Mouse (Mus musculus) heart, embryonic 15.5 days (tissue): ENCODE data around the gene Ttc37. TPM values are rescaled to one million over a fixed set of nuclear protein-coding genes. Genes with fewer than 3 reads are reported as not detected.

Experiments used
- ATAC-seq: fragments of 200-750 bp; cut with Nextera tagmentation; replicated peaks from 2 replicates; pipeline ENCODE4 v1.8.0; 2017; ENCODE audit warnings: low read depth, moderate TSS enrichment; ENCODE audit not compliant: insufficient number of reproducible peaks, insufficient read depth, low FRiP score
- H3K27ac ChIP-seq: fragments of 300-500 bp; sonication (generic); 2 replicates; pipeline ENCODE4 v1.5.1; 2015; ENCODE audit warnings: mild to moderate bottlenecking, inconsistent platforms
- H3K27me3 ChIP-seq: fragments of 300-500 bp; sonication (generic); 2 replicates; pipeline ENCODE4 v1.6.1; 2015; ENCODE audit warnings: inconsistent platforms
- H3K36me3 ChIP-seq: fragments of 300-500 bp; sonication (generic); 2 replicates; pipeline ENCODE4 v1.6.1; 2015; ENCODE audit warnings: mild to moderate bottlenecking, inconsistent platforms
- H3K4me1 ChIP-seq: fragments of 300-500 bp; sonication (generic); replicated peaks from 2 replicates; pipeline ENCODE4 v1.6.1; 2015; ENCODE audit warnings: inconsistent platforms
- H3K4me2 ChIP-seq: fragments of 300-500 bp; sonication (generic); 2 replicates; pipeline ENCODE4 v1.6.1; 2015; ENCODE audit warnings: inconsistent platforms, mild to moderate bottlenecking, moderate library complexity
- H3K4me3 ChIP-seq: fragments of 300-500 bp; sonication (generic); 2 replicates; pipeline ENCODE4 v1.5.1; 2015; ENCODE audit warnings: mild to moderate bottlenecking, inconsistent platforms
- H3K9ac ChIP-seq: fragments of 300-500 bp; sonication (generic); 2 replicates; pipeline ENCODE4 v1.6.1; 2015; ENCODE audit warnings: mild to moderate bottlenecking, inconsistent platforms
- H3K9me3 ChIP-seq: fragments of 300-500 bp; sonication (generic); replicated peaks from 2 replicates; pipeline ENCODE4 v1.6.1; 2016; ENCODE audit warnings: inconsistent platforms
- WGBS: fragments of 180-500 bp; shearing (Covaris S2); methylation state at CpG from one replicate; pipeline ENCODE4 v1.1.7; 2015; ENCODE audit warnings: mixed read lengths; 5-methylcytosine and 5-hydroxymethylcytosine counted together
- polyA plus RNA-seq: library from polyadenylated mRNA; unstranded; fragments of >200 nt; fragmentation: Nextera tagmentation; extraction: Ambion mirVana; gene quantifications from 2 replicates; pipeline ENCODE4 v1.2.1, GENCODE M21; 2015

The Ttc37 gene
- polyA plus RNA-seq, 1 experiment from 2014 or later: 6.2 TPM

- ATAC-seq: no peak
- Histone ChIP-seq H3K4me1 (no peaks in the 10 kb centered on the region), H3K27ac (no peak overlapping the region), H3K9ac (no peak overlapping the region), H3K9me3 (no peaks in the 10 kb centered on the region), H3K4me3 (no peak overlapping the region), H3K4me2 (no peak overlapping the region), H3K27me3 (no peaks in the 10 kb centered on the region), H3K36me3 (no peaks in the 10 kb centered on the region)
- WGBS: 68% methylated on average over 1 of the region's 1 CpGs
Measured at GRCm38 (mm10) chr13:76074323-76074722, 24.2 kb upstream of the Ttc37 start.

GRCm38 (mm10) chr13:76098116-76098492, 430 bp upstream of the Ttc37 start:
- peak overlapping the region; percentile 80 for H3K27ac ChIP-seq
- 0 out of 2 replicates have a peak, but pooled peaks cover under 1% of the 10 kb centered on the region for H3K36me3 ChIP-seq
- peak overlapping the region; percentile 61 for H3K4me3 ChIP-seq
- H3K9ac ChIP-seq: peak overlapping the region; percentile 66
- ATAC-seq: peak; percentile 74
- H3K4me1 ChIP-seq: peaks cover 8% of the 10 kb centered on the region; the same call in 1 of the 2 replicates
- H3K4me2 ChIP-seq: peak overlapping the region; percentile 63
- H3K9me3 ChIP-seq: no peaks in the 10 kb centered on the region
- WGBS: 3% methylated on average over 16 of the region's 16 CpGs
- no peaks in the 10 kb centered on the region for H3K27me3 ChIP-seq

GRCm38 (mm10) chr13:76101989-76102388, 3.5 kb downstream of the Ttc37 start:
- H3K9me3 ChIP-seq: no peaks in the 10 kb centered on the region
- no peak overlapping the region for H3K27ac ChIP-seq
- no peak overlapping the region for H3K9ac ChIP-seq
- H3K27me3 ChIP-seq: no peaks in the 10 kb centered on the region
- no peak overlapping the region for H3K4me3 ChIP-seq
- no peak overlapping the region for H3K4me2 ChIP-seq
- ATAC-seq: no peak
- H3K36me3 ChIP-seq: peaks cover 5% of the 10 kb centered on the region; the same call in 1 of the 2 replicates
- H3K4me1 ChIP-seq: peaks cover 8% of the 10 kb centered on the region; the same call in 1 of the 2 replicates
- 92% methylated on average over 2 of the region's 2 CpGs for WGBS

GRCm38 (mm10) chr13:76109069-76109824, 10.7 kb downstream of the Ttc37 start:
- H3K9me3 ChIP-seq: no peaks in the 10 kb centered on the region
- H3K9ac ChIP-seq: no peak overlapping the region
- ATAC-seq: no peak
- H3K27me3 ChIP-seq: no peaks in the 10 kb centered on the region
- WGBS: 87% methylated on average over 18 of the region's 18 CpGs
- H3K4me2 ChIP-seq: no peak overlapping the region
- H3K27ac ChIP-seq: no peak overlapping the region
- peaks cover 21% of the 10 kb centered on the region for H3K36me3 ChIP-seq
- H3K4me1 ChIP-seq: no peaks in the 10 kb centered on the region
- H3K4me3 ChIP-seq: no peak overlapping the region

- WGBS: 92% methylated on average over 4 of the region's 4 CpGs
- Histone ChIP-seq H3K36me3 (peaks cover 62% of the 10 kb centered on the region), H3K9me3 (no peaks in the 10 kb centered on the region), H3K4me3 (no peak overlapping the region), H3K4me1 (no peaks in the 10 kb centered on the region), H3K4me2 (no peak overlapping the region), H3K27ac (no peak overlapping the region), H3K27me3 (no peaks in the 10 kb centered on the region), H3K9ac (no peak overlapping the region)
- no peak for ATAC-seq
Measured at GRCm38 (mm10) chr13:76128799-76129198, 30.3 kb downstream of the Ttc37 start.

GRCm38 (mm10) chr13:76132415-76132814, 33.9 kb downstream of the Ttc37 start:
- no peaks in the 10 kb centered on the region for H3K27me3 ChIP-seq
- no peak overlapping the region for H3K27ac ChIP-seq
- H3K4me1 ChIP-seq: no peaks in the 10 kb centered on the region
- WGBS: 78% methylated on average over 4 of the region's 4 CpGs
- H3K9ac ChIP-seq: no peak overlapping the region
- ATAC-seq: no peak
- H3K4me2 ChIP-seq: no peak overlapping the region
- H3K36me3 ChIP-seq: peaks cover 67% of the 10 kb centered on the region
- no peaks in the 10 kb centered on the region for H3K9me3 ChIP-seq
- no peak overlapping the region for H3K4me3 ChIP-seq

- Histone ChIP-seq H3K9me3 (no peaks in the 10 kb centered on the region), H3K4me2 (no peak overlapping the region), H3K27me3 (no peaks in the 10 kb centered on the region), H3K4me3 (no peak overlapping the region), H3K9ac (no peak overlapping the region), H3K4me1 (no peaks in the 10 kb centered on the region), H3K36me3 (peaks cover 38% of the 10 kb centered on the region), H3K27ac (no peak overlapping the region)
- 83% methylated on average over 3 of the region's 3 CpGs for WGBS
- no peak for ATAC-seq
Measured at GRCm38 (mm10) chr13:76138862-76139261, 40.3 kb downstream of the Ttc37 start.

GRCm38 (mm10) chr13:76141117-76141808, 42.7 kb downstream of the Ttc37 start:
- Histone ChIP-seq H3K27me3 (no peaks in the 10 kb centered on the region), H3K36me3 (peaks cover 24% of the 10 kb centered on the region)

GRCm38 (mm10) chr13:76150483-76150882, 51.9 kb downstream of the Ttc37 start:
- H3K4me1 ChIP-seq: no peaks in the 10 kb centered on the region
- no peak overlapping the region for H3K4me3 ChIP-seq
- H3K9ac ChIP-seq: no peak overlapping the region
- 88% methylated on average over 5 of the region's 5 CpGs for whole genome bisulfite sequencing
- ATAC-seq: no peak
- H3K4me2 ChIP-seq: no peak overlapping the region
- H3K27ac ChIP-seq: no peak overlapping the region
- H3K9me3 ChIP-seq: no peaks in the 10 kb centered on the region
- H3K36me3 ChIP-seq: peaks cover 36% of the 10 kb centered on the region
- no peaks in the 10 kb centered on the region for H3K27me3 ChIP-seq

More at GRCm38 (mm10) chr13:76141117-76141808, 42.7 kb downstream of the Ttc37 start:
- no peaks in the 10 kb centered on the region for H3K4me1 ChIP-seq
- no peak overlapping the region for H3K9ac ChIP-seq
- H3K27ac ChIP-seq: no peak overlapping the region
- H3K4me3 ChIP-seq: no peak overlapping the region
- H3K9me3 ChIP-seq: no peaks in the 10 kb centered on the region
- no peak for ATAC-seq
- H3K4me2 ChIP-seq: no peak overlapping the region
- WGBS: 69% methylated on average over 12 of the region's 12 CpGs

- ATAC-seq: no peak
- peaks cover 39% of the 10 kb centered on the region for H3K36me3 ChIP-seq
Measured at GRCm38 (mm10) chr13:76157099-76157498, 58.6 kb downstream of the Ttc37 start.

GRCm38 (mm10) chr13:76157508-76157907, 59.0 kb downstream of the Ttc37 start:
- Histone ChIP-seq H3K9ac (no peak overlapping the region), H3K4me1 (no peaks in the 10 kb centered on the region), H3K36me3 (peaks cover 42% of the 10 kb centered on the region), H3K4me2 (no peak overlapping the region), H3K4me3 (no peak overlapping the region), H3K27me3 (no peaks in the 10 kb centered on the region), H3K9me3 (no peaks in the 10 kb centered on the region), H3K27ac (no peak overlapping the region)
- WGBS: 82% methylated on average over 1 of the region's 1 CpGs
- ATAC-seq: no peak

More at GRCm38 (mm10) chr13:76157099-76157498, 58.6 kb downstream of the Ttc37 start:
- Histone ChIP-seq H3K4me1 (no peaks in the 10 kb centered on the region), H3K27me3 (no peaks in the 10 kb centered on the region), H3K4me2 (no peak overlapping the region), H3K9ac (no peak overlapping the region), H3K27ac (no peak overlapping the region), H3K9me3 (no peaks in the 10 kb centered on the region), H3K4me3 (no peak overlapping the region)
- 77% methylated on average over 3 of the region's 3 CpGs for WGBS
